Mouse (Mus musculus): ENCODE data around the gene Ctsd. TPM values are rescaled to one million over a fixed set of nuclear protein-coding genes. Genes with fewer than 3 reads are reported as not detected.

The Ctsd gene
- polyA plus RNA-seq, 1 experiment from 2014 or later = 302 TPM

- Histone ChIP-seq H3K4me3 (ENCODE audit: low read length) (no peak overlapping the region), H3K27ac (ENCODE audit: low read length) (no peak overlapping the region), H3K9ac (ENCODE audit: low read length) (no peak overlapping the region), H3K9me3 (ENCODE audit: control insufficient read depth, low read length) (no peaks in the 10 kb centered on the region), H3K27me3 (ENCODE audit: control insufficient read depth, insufficient read depth, low read depth, low read length) (no peaks in the 10 kb centered on the region), H3K4me2 (ENCODE audit: low read depth, low read length) (no peak overlapping the region), H3K4me1 (replicated peaks; ENCODE audit: control insufficient read depth, insufficient read depth, low read length) (no peaks in the 10 kb centered on the region), H3K36me3 (ENCODE audit: control insufficient read depth, insufficient read depth, low read length) (no peaks in the 10 kb centered on the region)
- 57% methylated on average over 6 of the region's 6 CpGs for WGBS
- no peak for ATAC-seq (ENCODE audit: low read depth)
Observed at GRCm38 (mm10) chr7:142394261-142395190, 6.7 kb upstream of the Ctsd start.

GRCm38 (mm10) chr7:142393191-142393590, 5.4 kb upstream of the Ctsd start:
- no peak overlapping the region for H3K4me3 ChIP-seq (ENCODE audit: low read length)
- H3K4me2 ChIP-seq (ENCODE audit: low read depth, low read length) = no peak overlapping the region
- no peaks in the 10 kb centered on the region for H3K9me3 ChIP-seq (ENCODE audit: control insufficient read depth, low read length)
- 0 out of 2 replicates have a peak, but pooled peaks cover 1% of the 10 kb centered on the region for H3K4me1 ChIP-seq (replicated peaks; ENCODE audit: control insufficient read depth, insufficient read depth, low read length)
- ATAC-seq (ENCODE audit: low read depth) = no peak
- H3K27ac ChIP-seq (ENCODE audit: low read length) = no peak overlapping the region
- H3K9ac ChIP-seq (ENCODE audit: low read length) = no peak overlapping the region
- no peaks in the 10 kb centered on the region for H3K27me3 ChIP-seq (ENCODE audit: control insufficient read depth, insufficient read depth, low read depth, low read length)
- H3K36me3 ChIP-seq (ENCODE audit: control insufficient read depth, insufficient read depth, low read length) = no peaks in the 10 kb centered on the region
- WGBS = 23% methylated on average over 4 of the region's 4 CpGs

- no peak for ATAC-seq (ENCODE audit: low read depth)
- 62% methylated on average over 4 of the region's 4 CpGs for WGBS
- H3K9me3 ChIP-seq (ENCODE audit: control insufficient read depth, low read length) = no peaks in the 10 kb centered on the region
- peaks cover 8% of the 10 kb centered on the region for H3K4me1 ChIP-seq (replicated peaks; ENCODE audit: control insufficient read depth, insufficient read depth, low read length)
- H3K4me2 ChIP-seq (ENCODE audit: low read depth, low read length) = no peak overlapping the region
- no peak overlapping the region for H3K9ac ChIP-seq (ENCODE audit: low read length)
- no peak overlapping the region for H3K27ac ChIP-seq (ENCODE audit: low read length)
- H3K36me3 ChIP-seq (ENCODE audit: control insufficient read depth, insufficient read depth, low read length) = no peaks in the 10 kb centered on the region
- H3K4me3 ChIP-seq (ENCODE audit: low read length) = no peak overlapping the region
- H3K27me3 ChIP-seq (ENCODE audit: control insufficient read depth, insufficient read depth, low read depth, low read length) = no peaks in the 10 kb centered on the region
Observed at GRCm38 (mm10) chr7:142391609-142392008, 3.8 kb upstream of the Ctsd start.

- no peak for ATAC-seq (ENCODE audit: low read depth)
Observed at GRCm38 (mm10) chr7:142391108-142391507, 3.3 kb upstream of the Ctsd start.

GRCm38 (mm10) chr7:142389961-142390650, 2.3 kb upstream of the Ctsd start:
- Histone ChIP-seq H3K27me3 (ENCODE audit: control insufficient read depth, insufficient read depth, low read depth, low read length) (no peaks in the 10 kb centered on the region), H3K4me3 (ENCODE audit: low read length) (no peak overlapping the region), H3K9ac (ENCODE audit: low read length) (no peak overlapping the region), H3K4me1 (replicated peaks; ENCODE audit: control insufficient read depth, insufficient read depth, low read length) (peaks cover 16% of the 10 kb centered on the region), H3K27ac (ENCODE audit: low read length) (no peak overlapping the region), H3K4me2 (ENCODE audit: low read depth, low read length) (no peak overlapping the region), H3K36me3 (ENCODE audit: control insufficient read depth, insufficient read depth, low read length) (no peaks in the 10 kb centered on the region; the same call in 1 of the 2 replicates), H3K9me3 (ENCODE audit: control insufficient read depth, low read length) (no peaks in the 10 kb centered on the region)
- WGBS = 73% methylated on average over 3 of the region's 3 CpGs
- ATAC-seq (ENCODE audit: low read depth) = no peak

More at GRCm38 (mm10) chr7:142391108-142391507, 3.3 kb upstream of the Ctsd start:
- no peaks in the 10 kb centered on the region for H3K9me3 ChIP-seq (ENCODE audit: control insufficient read depth, low read length)
- H3K4me2 ChIP-seq (ENCODE audit: low read depth, low read length) = no peak overlapping the region
- no peak overlapping the region for H3K27ac ChIP-seq (ENCODE audit: low read length)
- H3K27me3 ChIP-seq (ENCODE audit: control insufficient read depth, insufficient read depth, low read depth, low read length) = no peaks in the 10 kb centered on the region
- WGBS = 76% methylated on average over 3 of the region's 3 CpGs
- H3K36me3 ChIP-seq (ENCODE audit: control insufficient read depth, insufficient read depth, low read length) = no peaks in the 10 kb centered on the region
- H3K4me3 ChIP-seq (ENCODE audit: low read length) = no peak overlapping the region
- peaks cover 13% of the 10 kb centered on the region for H3K4me1 ChIP-seq (replicated peaks; ENCODE audit: control insufficient read depth, insufficient read depth, low read length)
- H3K9ac ChIP-seq (ENCODE audit: low read length) = no peak overlapping the region

- H3K4me2 ChIP-seq (ENCODE audit: low read depth, low read length) = no peak overlapping the region
- H3K9ac ChIP-seq (ENCODE audit: low read length) = no peak overlapping the region
- ATAC-seq (ENCODE audit: low read depth) = no peak
- no peak overlapping the region for H3K27ac ChIP-seq (ENCODE audit: low read length)
- 91% methylated on average over 2 of the region's 2 CpGs for WGBS
- H3K9me3 ChIP-seq (ENCODE audit: control insufficient read depth, low read length) = no peaks in the 10 kb centered on the region
- H3K4me3 ChIP-seq (ENCODE audit: low read length) = no peak overlapping the region
- H3K4me1 ChIP-seq (replicated peaks; ENCODE audit: control insufficient read depth, insufficient read depth, low read length) = peaks cover 16% of the 10 kb centered on the region
- H3K36me3 ChIP-seq (ENCODE audit: control insufficient read depth, insufficient read depth, low read length) = peaks cover 4% of the 10 kb centered on the region
- no peaks in the 10 kb centered on the region for H3K27me3 ChIP-seq (ENCODE audit: control insufficient read depth, insufficient read depth, low read depth, low read length)
Observed at GRCm38 (mm10) chr7:142388740-142389139, 902 bp upstream of the Ctsd start.

GRCm38 (mm10) chr7:142388198-142388597, 360 bp upstream of the Ctsd start:
- Histone ChIP-seq H3K9ac (ENCODE audit: low read length) (peak overlapping the region; percentile 37; the same call in 1 of the 2 replicates), H3K9me3 (ENCODE audit: control insufficient read depth, low read length) (no peaks in the 10 kb centered on the region), H3K27me3 (ENCODE audit: control insufficient read depth, insufficient read depth, low read depth, low read length) (no peaks in the 10 kb centered on the region), H3K27ac (ENCODE audit: low read length) (peak overlapping the region; percentile 72; the same call in 1 of the 2 replicates), H3K4me1 (replicated peaks; ENCODE audit: control insufficient read depth, insufficient read depth, low read length) (peaks cover 16% of the 10 kb centered on the region), H3K4me2 (ENCODE audit: low read depth, low read length) (peak overlapping the region; percentile 93), H3K4me3 (ENCODE audit: low read length) (peak overlapping the region; percentile 81), H3K36me3 (ENCODE audit: control insufficient read depth, insufficient read depth, low read length) (peaks cover 6% of the 10 kb centered on the region)
- ATAC-seq (ENCODE audit: low read depth) = no peak
- 90% methylated on average over 1 of the region's 1 CpGs for WGBS

GRCm38 (mm10) chr7:142386621-142387201, 1.1 kb downstream of the Ctsd start:
- Histone ChIP-seq H3K4me3 (ENCODE audit: low read length) (peak overlapping the region; percentile 81), H3K9me3 (ENCODE audit: control insufficient read depth, low read length) (no peaks in the 10 kb centered on the region), H3K4me1 (replicated peaks; ENCODE audit: control insufficient read depth, insufficient read depth, low read length) (peaks cover 16% of the 10 kb centered on the region), H3K27ac (ENCODE audit: low read length) (no peak overlapping the region), H3K36me3 (ENCODE audit: control insufficient read depth, insufficient read depth, low read length) (peaks cover 14% of the 10 kb centered on the region), H3K4me2 (ENCODE audit: low read depth, low read length) (peak overlapping the region; percentile 93), H3K27me3 (ENCODE audit: control insufficient read depth, insufficient read depth, low read depth, low read length) (no peaks in the 10 kb centered on the region), H3K9ac (ENCODE audit: low read length) (peak overlapping the region; percentile 89)
- ATAC-seq (ENCODE audit: low read depth) = no peak
- 45% methylated on average over 6 of the region's 6 CpGs for WGBS
